Mouse (Mus musculus) heart, embryonic 14.5 days (tissue): ENCODE measurements around the gene Aldh16a1. TPM values are rescaled to one million over a fixed set of nuclear protein-coding genes. Genes with fewer than 3 reads are reported as not detected.
"Not testable (repeated sequence)": the region's sequence is repeated elsewhere in the genome, so short reads cannot be mapped to it uniquely, and the experiment has no call there.

Source experiments
- ATAC-seq: fragments of 200-750 bp; cut with Nextera tagmentation; 2 replicates; pipeline ENCODE4 v1.8.0; 2017; ENCODE audit warnings: low read depth, moderate TSS enrichment; ENCODE audit not compliant: insufficient number of reproducible peaks, insufficient read depth, low FRiP score
- H3K27ac ChIP-seq, 2 experiments: fragments of 200-500 bp in 1 of 2; fragments of 300-500 bp in 1 of 2; sonication (generic) in 1 of 2; replicated peaks in 1 of 2; 2 replicates each; pipeline ENCODE4 v1.5.1; 2012 to 2014; ENCODE audit warnings: low read depth in 2 of 2, low read length in 2 of 2, control low read depth in 1 of 2, mild to moderate bottlenecking in 1 of 2, mixed read lengths in 1 of 2; ENCODE audit not compliant: control insufficient read depth in 1 of 2, insufficient read depth in 1 of 2
- H3K27me3 ChIP-seq: fragments of 300-500 bp; sonication (generic); 2 replicates; pipeline ENCODE4 v1.6.1; 2014; ENCODE audit warnings: mild to moderate bottlenecking, low read length, control low read depth; ENCODE audit not compliant: control insufficient read depth, insufficient read depth
- H3K36me3 ChIP-seq: fragments of 300-500 bp; sonication (generic); 2 replicates; pipeline ENCODE4 v1.6.1; 2014; ENCODE audit warnings: mild to moderate bottlenecking, control low read depth, low read length, mixed read lengths; ENCODE audit not compliant: control insufficient read depth, insufficient read depth
- H3K4me1 ChIP-seq, 2 experiments: fragments of 200-500 bp in 1 of 2; fragments of 300-500 bp in 1 of 2; sonication (generic) in 1 of 2; 2 replicates each; pipeline ENCODE4 v1.6.1; 2012 to 2014; ENCODE audit warnings: low read length in 2 of 2, control low read depth in 1 of 2, mixed read lengths in 1 of 2; ENCODE audit not compliant: control insufficient read depth in 2 of 2, insufficient read depth in 2 of 2
- H3K4me2 ChIP-seq: fragments of 300-500 bp; sonication (generic); 2 replicates; pipeline ENCODE4 v1.6.1; 2014; ENCODE audit warnings: mild to moderate bottlenecking, low read length
- H3K4me3 ChIP-seq, 2 experiments: fragments of 200-500 bp in 1 of 2; fragments of 300-500 bp in 1 of 2; sonication (generic) in 1 of 2; 2 replicates each; pipeline ENCODE4 v1.5.1; 2012 to 2014; ENCODE audit warnings: low read length in 2 of 2, mild to moderate bottlenecking in 2 of 2, control low read depth in 1 of 2, low read depth in 1 of 2, moderate library complexity in 1 of 2; ENCODE audit not compliant: control insufficient read depth in 1 of 2, insufficient read depth in 1 of 2
- H3K9ac ChIP-seq: fragments of 300-500 bp; sonication (generic); 2 replicates; pipeline ENCODE4 v1.6.1; 2014; ENCODE audit warnings: mild to moderate bottlenecking, low read length
- H3K9me3 ChIP-seq: fragments of 300-500 bp; sonication (generic); 2 replicates; pipeline ENCODE4 v1.6.1; 2016; ENCODE audit warnings: low read length, control low read depth; ENCODE audit not compliant: control insufficient read depth
- WGBS: fragments of 180-500 bp; shearing (Covaris S2); extraction: QIAGEN DNeasy Blood & Tissue Kit; methylation state at CpG from one replicate; pipeline ENCODE4 v1.1.7; 2014; 5-methylcytosine and 5-hydroxymethylcytosine counted together
- polyA plus RNA-seq: library from polyadenylated mRNA; unstranded; fragments of >200 nt; fragmentation: Nextera tagmentation; extraction: Ambion mirVana; gene quantifications from 2 replicates; pipeline ENCODE4 v1.2.1, GENCODE M21; 2014

Aldh16a1 gene
- polyA plus RNA-seq, 1 experiment from 2014 or later = 31.2 TPM

DNA sequence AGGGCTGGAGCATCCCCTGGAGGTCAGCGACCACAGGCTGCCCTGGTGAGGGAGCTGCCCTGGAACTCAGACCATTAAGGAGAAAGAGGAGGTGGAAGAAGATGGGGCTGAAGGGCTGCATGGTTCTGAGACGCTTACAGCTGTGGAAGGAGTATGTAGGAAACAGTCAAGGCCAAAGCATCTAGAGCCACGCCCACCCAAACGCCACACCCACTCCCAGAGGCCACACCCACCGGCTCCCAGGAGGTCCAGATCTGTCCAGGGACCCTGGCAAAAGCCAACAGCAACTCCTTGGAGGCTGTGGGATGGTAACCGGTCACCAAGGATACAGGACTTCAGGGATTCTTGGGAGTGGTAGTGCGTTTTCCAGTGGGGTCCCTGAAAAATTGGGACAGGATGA, 24.2 kb upstream of the Aldh16a1 start:
- H3K9ac ChIP-seq = no peak overlapping the region

GRCm38 (mm10) chr7:45176356-45176755, 22.0 kb upstream of the Aldh16a1 start:
- H3K9ac ChIP-seq = 0 out of 2 replicates have a peak overlapping the region, but pooled peaks have one; percentile 11

More for the DNA sequence above, 24.2 kb upstream of the Aldh16a1 start:
- ATAC-seq = no peak
- H3K9me3 ChIP-seq = no peaks in the 10 kb centered on the region
- no peak overlapping the region for H3K27ac ChIP-seq
- H3K4me1 ChIP-seq = peaks cover 5 to 28% of the 10 kb centered on the region in 2 experiments; a peak in 3 of 4 replicates
- 18% methylated on average over 7 of the region's 7 CpGs for WGBS
- no peaks in the 10 kb centered on the region for H3K36me3 ChIP-seq
- H3K4me2 ChIP-seq = no peak overlapping the region
- peaks cover 98% of the 10 kb centered on the region for H3K27me3 ChIP-seq
- no peak overlapping the region for H3K4me3 ChIP-seq

GRCm38 (mm10) chr7:45175929-45176328, 21.5 kb upstream of the Aldh16a1 start:
- Histone ChIP-seq H3K9ac (0 out of 2 replicates have a peak overlapping the region, but pooled peaks have one; percentile 11), H3K27ac (no peak overlapping the region), H3K36me3 (no peaks in the 10 kb centered on the region), H3K4me3 (peak overlapping the region in 1 of 2 experiments; percentile 20; a peak in 2 of 4 replicates), H3K4me2 (peak overlapping the region; percentile 46), H3K27me3 (peaks cover 80% of the 10 kb centered on the region), H3K9me3 (peaks cover 19% of the 10 kb centered on the region), H3K4me1 (peaks cover 1 to 10% of the 10 kb centered on the region in 2 experiments; a peak in 3 of 4 replicates)
- no peak for ATAC-seq
- 3% methylated on average over 23 of the region's 23 CpGs for WGBS

More at GRCm38 (mm10) chr7:45176356-45176755, 22.0 kb upstream of the Aldh16a1 start:
- Histone ChIP-seq H3K27ac (no peak overlapping the region), H3K9me3 (peaks cover 15% of the 10 kb centered on the region), H3K4me3 (peak overlapping the region in 1 of 2 experiments; percentile 20; a peak in 2 of 4 replicates), H3K36me3 (no peaks in the 10 kb centered on the region), H3K4me1 (peaks cover 2 to 15% of the 10 kb centered on the region in 2 experiments; a peak in 3 of 4 replicates), H3K27me3 (peaks cover 84% of the 10 kb centered on the region), H3K4me2 (peak overlapping the region; percentile 46)
- WGBS = 6% methylated on average over 30 of the region's 31 CpGs
- no peak for ATAC-seq

DNA sequence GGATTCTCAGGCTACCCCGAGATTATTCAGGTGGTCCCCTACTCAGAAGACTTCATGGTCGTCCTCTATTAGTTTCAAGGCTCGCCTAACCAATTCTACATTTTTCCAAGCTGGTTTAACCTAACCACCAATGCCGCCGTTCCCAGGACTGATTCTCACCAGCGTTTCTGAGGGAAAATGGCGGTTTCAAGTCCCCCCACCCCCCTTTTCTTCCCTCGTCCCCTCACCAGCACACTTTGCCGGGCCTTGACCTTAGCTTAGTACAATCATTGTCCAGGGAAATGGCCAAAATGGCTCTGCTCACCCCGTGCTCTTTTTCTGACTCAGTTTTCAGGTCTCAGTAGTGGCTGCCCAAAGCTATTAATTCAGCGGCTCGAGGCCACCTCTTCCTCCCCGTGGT, 21.0 kb upstream of the Aldh16a1 start:
- WGBS = 3% methylated on average over 13 of the region's 13 CpGs
- no peak overlapping the region for H3K4me3 ChIP-seq
- H3K27ac ChIP-seq = no peak overlapping the region
- H3K36me3 ChIP-seq = no peaks in the 10 kb centered on the region
- ATAC-seq = no peak
- H3K27me3 ChIP-seq = peaks cover 79% of the 10 kb centered on the region
- H3K4me2 ChIP-seq = no peak overlapping the region
- 0 out of 4 replicates have a peak, but pooled peaks cover 0 to 8% of the 10 kb centered on the region in 2 experiments for H3K4me1 ChIP-seq
- H3K9me3 ChIP-seq = peaks cover 24% of the 10 kb centered on the region
- no peak overlapping the region for H3K9ac ChIP-seq

DNA sequence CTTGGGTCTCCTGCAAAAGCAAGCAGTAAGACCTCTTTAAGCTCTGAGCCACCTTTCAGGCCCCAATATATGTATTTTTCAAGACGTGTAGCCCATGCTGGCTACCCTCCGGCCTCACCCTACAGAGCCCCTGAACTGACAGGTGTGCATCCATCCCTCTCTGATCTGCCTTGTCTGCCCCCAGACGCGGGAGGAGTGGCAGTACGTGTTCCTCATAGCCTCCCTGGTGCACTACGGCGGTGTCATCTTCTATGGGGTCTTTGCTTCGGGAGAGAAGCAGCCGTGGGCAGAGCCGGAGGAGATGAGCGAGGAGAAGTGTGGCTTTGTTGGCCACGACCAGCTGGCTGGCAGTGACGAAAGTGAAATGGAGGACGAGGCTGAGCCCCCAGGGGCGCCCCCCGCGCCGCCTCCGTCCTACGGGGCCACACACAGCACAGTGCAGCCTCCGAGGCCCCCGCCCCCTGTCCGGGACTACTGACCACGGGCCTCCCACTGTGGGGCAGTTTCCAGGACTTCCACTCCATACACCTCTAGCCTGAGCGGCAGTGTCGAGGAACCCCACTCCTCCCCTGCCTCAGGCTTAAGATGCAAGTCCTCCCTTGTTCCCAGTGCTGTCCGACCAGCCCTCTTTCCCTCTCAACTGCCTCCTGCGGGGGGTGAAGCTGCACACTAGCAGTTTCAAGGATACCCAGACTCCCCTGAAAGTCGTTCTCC, 20.3 kb upstream of the Aldh16a1 start:
- Histone ChIP-seq H3K36me3 (no peaks in the 10 kb centered on the region), H3K9me3 (peaks cover 31% of the 10 kb centered on the region), H3K4me3 (peak overlapping the region in 1 of 2 experiments; percentile 6; a peak in 1 of 4 replicates), H3K27ac (no peak overlapping the region), H3K27me3 (peaks cover 73% of the 10 kb centered on the region), H3K4me2 (no peak overlapping the region), H3K9ac (no peak overlapping the region), H3K4me1 (0 out of 4 replicates have a peak, but pooled peaks cover 0 to 8% of the 10 kb centered on the region in 2 experiments)
- ATAC-seq = no peak
- 6% methylated on average over 29 of the region's 29 CpGs for WGBS

- H3K4me3 ChIP-seq, H3K27ac ChIP-seq, H3K9ac ChIP-seq, ATAC-seq, H3K36me3 ChIP-seq, H3K4me2 ChIP-seq, H3K4me1 ChIP-seq: not testable (repeated sequence)
- peaks cover 40% of the 10 kb centered on the region for H3K9me3 ChIP-seq
- WGBS = 73% methylated on average over 1 of the region's 1 CpGs
- peaks cover 73% of the 10 kb centered on the region for H3K27me3 ChIP-seq
Observed at GRCm38 (mm10) chr7:45173772-45174171, 19.4 kb upstream of the Aldh16a1 start.

GRCm38 (mm10) chr7:45172974-45173373, 18.6 kb upstream of the Aldh16a1 start:
- Histone ChIP-seq H3K4me1 (0 out of 4 replicates have a peak, but pooled peaks cover 0 to 8% of the 10 kb centered on the region in 2 experiments), H3K4me3 (no peak overlapping the region), H3K27me3 (peaks cover 73% of the 10 kb centered on the region), H3K36me3 (no peaks in the 10 kb centered on the region), H3K27ac (no peak overlapping the region), H3K9me3 (peaks cover 44% of the 10 kb centered on the region), H3K9ac (no peak overlapping the region), H3K4me2 (no peak overlapping the region)
- no peak for ATAC-seq
- 57% methylated on average over 7 of the region's 7 CpGs for WGBS
